Mouse (Mus musculus) CH12.LX (cell line): ENCODE data around the gene Gm13178.

Experiments
- CHD1 ChIP-seq: IDR thresholded peaks from 2 replicates; pipeline ENCODE4 v1.6.1; 2012; ENCODE audit warnings: low read depth, low read length, improper control_type of control experiment, inconsistent platforms
- CTCF ChIP-seq, 2 experiments: IDR thresholded peaks in 1 of 2; conservative IDR thresholded peaks in 1 of 2; 2 replicates each; pipeline ENCODE4 v1.5.1; 2011 to 2012; ENCODE audit warnings: low read depth in 2 of 2, low read length in 2 of 2, improper control_type of control experiment in 1 of 2, inconsistent platforms in 1 of 2, mild to moderate bottlenecking in 1 of 2, moderate library complexity in 1 of 2
- EP300 ChIP-seq: IDR thresholded peaks from 2 replicates; pipeline ENCODE4 v1.6.1; 2011; ENCODE audit warnings: low read length, improper control_type of control experiment
- GABPA ChIP-seq: IDR thresholded peaks from 2 replicates; pipeline ENCODE4 v1.6.1; 2012; ENCODE audit warnings: low read depth, low read length, improper control_type of control experiment, inconsistent platforms; ENCODE audit not compliant: insufficient replicate concordance
- HCFC1 ChIP-seq: IDR thresholded peaks from 2 replicates; pipeline ENCODE4 v1.6.1; 2012; ENCODE audit warnings: low read depth, mild to moderate bottlenecking, inconsistent platforms, low read length, improper control_type of control experiment
- KAT2A ChIP-seq: IDR thresholded peaks from 2 replicates; pipeline ENCODE4 v1.6.1; 2012; ENCODE audit warnings: low read length, improper control_type of control experiment, inconsistent platforms; ENCODE audit not compliant: insufficient replicate concordance
- NELFE ChIP-seq: IDR thresholded peaks from 2 replicates; pipeline ENCODE4 v1.6.1; 2011; ENCODE audit warnings: low read depth, low read length, improper control_type of control experiment
- POLR2A ChIP-seq: IDR thresholded peaks from 2 replicates; pipeline ENCODE4 v1.6.1; 2011; ENCODE audit warnings: low read depth, mild to moderate bottlenecking, improper control_type of control experiment, low read length
- RAD21 ChIP-seq: IDR thresholded peaks from 2 replicates; pipeline ENCODE4 v1.6.1; 2011; ENCODE audit warnings: low read depth, mild to moderate bottlenecking, low read length, improper control_type of control experiment, moderate library complexity
- SIN3A ChIP-seq: IDR thresholded peaks from 2 replicates; pipeline ENCODE4 v1.6.1; 2012; ENCODE audit warnings: low read length, improper control_type of control experiment, inconsistent platforms
- TCF12 ChIP-seq: IDR thresholded peaks from 2 replicates; pipeline ENCODE4 v1.6.1; 2014; ENCODE audit warnings: low read depth, mild to moderate bottlenecking, inconsistent platforms, low read length, improper control_type of control experiment

DNA sequence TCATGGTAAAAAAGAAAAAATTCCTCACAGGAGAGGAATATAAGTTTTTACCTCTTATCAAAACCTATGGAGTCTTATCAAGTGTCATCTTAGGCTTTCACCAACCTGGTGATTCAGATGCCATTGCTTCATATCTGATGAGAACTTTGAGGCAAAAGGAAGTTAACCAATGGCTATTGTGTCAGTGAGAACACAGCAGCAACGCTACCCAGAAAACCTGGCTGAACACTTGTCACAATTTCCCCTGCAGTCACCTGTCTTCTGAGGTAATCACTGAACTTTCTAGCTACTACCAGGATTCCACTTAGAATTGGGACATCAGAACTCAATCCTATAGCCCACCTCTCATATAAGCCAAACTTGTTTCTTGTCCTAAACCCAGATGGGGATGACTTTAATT lies 1.5 kb downstream of the Gm13178 start:
- TF ChIP-seq HCFC1 = no peak
- no peak for TF ChIP-seq RAD21
- no peak for TF ChIP-seq CTCF (conservative IDR thresholded peaks at IDR 0.05 in 1 of 2, IDR thresholded peaks at IDR 0.05 in 1 of 2; ENCODE audit: low read depth in 2 of 2, low read length in 2 of 2)
- no peak for TF ChIP-seq SIN3A
- TF ChIP-seq TCF12 = no peak
- no peak for TF ChIP-seq CHD1
- no peak for TF ChIP-seq NELFE
- TF ChIP-seq POLR2A = no peak
- no peak for TF ChIP-seq EP300
- no peak for TF ChIP-seq KAT2A
- TF ChIP-seq GABPA = no peak
